Mouse (Mus musculus): ENCODE results near the gene Nup37. TPM values are rescaled to one million over a fixed set of nuclear protein-coding genes. Genes with fewer than 3 reads are reported as not detected.

Nup37 gene
- polyA plus RNA-seq, 1 experiment from 2014 or later: 86.9 TPM

Other genes with a start within 250 kb of the Nup37 start
- gene Pmch, start 55.9 kb upstream of the Nup37 start, polyA plus RNA-seq (2016; fragmentation: Nextera tagmentation; extraction: Ambion mirVana): 5.2 and 12.4 TPM in 2 replicates
- 13.2 and 14.9 TPM in 2 replicates for gene Parpbp, start 51 bp upstream of the Nup37 start, polyA plus RNA-seq (2016; fragmentation: Nextera tagmentation; extraction: Ambion mirVana)
- 42.5 and 47.4 TPM in 2 replicates for gene Washc3, start 54.1 kb downstream of the Nup37 start, polyA plus RNA-seq (2016; fragmentation: Nextera tagmentation; extraction: Ambion mirVana)
- 0.40 and 0.50 TPM in 2 replicates for gene Dram1, start 232.1 kb downstream of the Nup37 start, polyA plus RNA-seq (2016; fragmentation: Nextera tagmentation; extraction: Ambion mirVana)
- 12.8 and 13.1 TPM in 2 replicates for gene Gnptab, start 232.1 kb downstream of the Nup37 start, polyA plus RNA-seq (2016; fragmentation: Nextera tagmentation; extraction: Ambion mirVana)

Data from forebrain, embryonic 12.5 days (tissue).